Comparison of ENCODE assay signal across 25 mouse cellular contexts in the genomic region with DNA sequence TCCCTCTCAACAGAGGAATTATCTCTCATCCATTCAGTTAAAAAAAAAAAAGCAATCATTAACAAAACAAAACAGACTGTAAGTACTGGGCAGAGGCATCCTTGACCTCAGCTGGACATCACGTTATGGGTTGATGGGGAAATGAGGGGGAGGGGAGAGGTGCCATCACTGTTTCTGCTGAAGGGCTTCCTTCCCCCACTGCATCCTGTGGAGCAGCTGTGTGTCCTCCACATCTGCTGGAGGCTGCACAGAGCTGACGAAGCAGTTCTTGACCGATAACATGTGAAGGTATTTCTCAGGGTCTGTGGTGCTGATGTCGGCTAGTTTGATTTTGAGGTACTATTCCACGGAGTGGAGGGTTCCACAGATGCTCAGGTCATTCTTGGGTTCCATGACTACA. TPM values are rescaled to one million over a fixed set of nuclear protein-coding genes. Genes with fewer than 3 reads are reported as not detected.
A peak's percentile ranks its signal among the peaks of the same experiment; 100 is the strongest.
DNase-seq lines count a peak whose midpoint lies in the region; ATAC-seq and TF ChIP-seq lines count a peak whose summit lies in the region.
"Had no signal": no experiment of that assay in that cellular context is flagged by ENCODE, and none has a peak within 500 bp of the region (broad histone marks: within the 10 kb centered on the region; RNA-seq: fewer than 3 reads in every experiment).

No protein-coding gene starts in this region.

- H3K4me2 ChIP-seq in lung, embryonic 16.5 days (ENCODE audit: low read depth, low read length), result no peak overlapping the region
- H3K4me2 ChIP-seq: heart, embryonic 11.5 days; intestine, embryonic 15.5 days; limb, embryonic 13.5 days; liver, embryonic 15.5 days; neural tube, embryonic 12.5 days had no signal

- no peak overlapping the region for H3K27ac ChIP-seq in lung, embryonic 16.5 days (ENCODE audit: low read length)
- H3K27ac ChIP-seq: hindbrain, embryonic 10.5 days; intestine, embryonic 15.5 days; limb, embryonic 13.5 days; liver, embryonic 15.5 days; neural tube, embryonic 12.5 days; stomach, postnatal 0 days had no signal

- H3K4me3 ChIP-seq in lung, embryonic 16.5 days (ENCODE audit: low read length), result no peak overlapping the region
- 0 out of 2 replicates have a peak overlapping the region, but pooled peaks have one; percentile 1 for H3K4me3 ChIP-seq in E14TG2a.4 (replicated peaks; ENCODE audit: low read length)
- H3K4me3 ChIP-seq: hindbrain, embryonic 10.5 days; intestine, embryonic 15.5 days; limb, embryonic 13.5 days; liver, embryonic 15.5 days; neural tube, embryonic 12.5 days had no signal

- no peaks in the 10 kb centered on the region for H3K36me3 ChIP-seq in lung, embryonic 16.5 days (ENCODE audit: control insufficient read depth, insufficient read depth, low read length)
- no peaks in the 10 kb centered on the region for H3K36me3 ChIP-seq in E14TG2a.4 (ENCODE audit: insufficient read depth, low read length)
- H3K36me3 ChIP-seq: intestine, embryonic 15.5 days; limb, embryonic 13.5 days; liver, embryonic 15.5 days; neural tube, embryonic 12.5 days had no signal

- TF ChIP-seq CTCF in E14TG2a.4 (conservative IDR thresholded peaks at IDR 0.05; ENCODE audit: low read length), result no peak

- H3K9ac ChIP-seq in lung, embryonic 16.5 days (ENCODE audit: low read length), result no peak overlapping the region
- H3K9ac ChIP-seq: intestine, embryonic 15.5 days; limb, embryonic 13.5 days; liver, embryonic 15.5 days; neural tube, embryonic 12.5 days had no signal

- peak; percentile 34 for DNase-seq in adrenal gland, postnatal 14 days
- no peak for DNase-seq in adrenal gland, adult (ENCODE audit: inconsistent age in 2 of 2, low spot score in 1 of 2)
- DNase-seq in kidney, postnatal 10 days, result peak; percentile 52
- DNase-seq in kidney, adult 8-10 months, result no peak
- DNase-seq in lung, postnatal 14 days, result no peak
- DNase-seq: cerebellum, adult 18-20 months; cerebellum, postnatal 14 days; gastrocnemius, postnatal 10 days; layer of hippocampus, adult 9-11 months; midbrain, embryonic 14.5 days; right cerebral cortex, postnatal 14 days; thymus, adult 2 months; thymus, postnatal 4 days had no signal

- peak; percentile 36; the same call in 1 of the 2 replicates for ATAC-seq in lung, embryonic 16.5 days (ENCODE audit: low read depth)
- ATAC-seq: CD4-positive, CD25-positive, alpha-beta regulatory T cell, adult 4 months; forebrain, embryonic 14.5 days; hindbrain, embryonic 16.5 days; intestine, embryonic 15.5 days had no signal

- no peaks in the 10 kb centered on the region for H3K27me3 ChIP-seq in lung, embryonic 16.5 days (ENCODE audit: control insufficient read depth, insufficient read depth, low read depth, low read length)
- no peaks in the 10 kb centered on the region for H3K27me3 ChIP-seq in E14TG2a.4 (ENCODE audit: insufficient read depth, low read length)
- H3K27me3 ChIP-seq: intestine, embryonic 15.5 days; limb, embryonic 13.5 days; liver, embryonic 15.5 days; neural tube, embryonic 12.5 days had no signal

- peaks cover 4% of the 10 kb centered on the region; the same call in 1 of the 2 replicates for H3K4me1 ChIP-seq in lung, embryonic 16.5 days (replicated peaks; ENCODE audit: control insufficient read depth, insufficient read depth, low read length)
- peaks cover 38% of the 10 kb centered on the region for H3K4me1 ChIP-seq in E14TG2a.4 (replicated peaks; ENCODE audit: low read depth, low read length)
- H3K4me1 ChIP-seq: intestine, embryonic 15.5 days; limb, embryonic 13.5 days; neural tube, embryonic 12.5 days had no signal

- no peaks in the 10 kb centered on the region for H3K9me3 ChIP-seq in lung, embryonic 16.5 days (ENCODE audit: control insufficient read depth, low read length)
- H3K9me3 ChIP-seq in E14TG2a.4 (ENCODE audit: low read length), result no peaks in the 10 kb centered on the region
- H3K9me3 ChIP-seq: hindbrain, embryonic 10.5 days; intestine, embryonic 15.5 days; limb, embryonic 13.5 days; liver, embryonic 15.5 days; neural tube, embryonic 12.5 days had no signal

- 54% methylated on average over 5 of the region's 5 CpGs for WGBS in lung, embryonic 16.5 days

RNA-seq across cellular contexts. Expression of gene Strn3, which starts 18.5 kb away (rescaled TPM):
- 83.8 and 88.4 TPM in 2 replicates for total RNA-seq in adrenal gland, postnatal 14 days (2021)
- 36.1 and 37.4 TPM in 2 replicates for polyA plus RNA-seq in lung, embryonic 16.5 days (2015; fragmentation: Nextera tagmentation; extraction: Ambion mirVana)

RNA-seq across cellular contexts. Expression of gene Ap4s1, which starts 19.3 kb away (rescaled TPM):
- 22.6 and 24.3 TPM in 2 replicates for total RNA-seq in adrenal gland, postnatal 14 days (2021)
- polyA plus RNA-seq in lung, embryonic 16.5 days (2015; fragmentation: Nextera tagmentation; extraction: Ambion mirVana), result 26.8 and 29.5 TPM in 2 replicates

Comparison
In these comparisons a context has a peak if more than half of its experiments do, and no peak if none do; other contexts are left out.
1. DNase-seq: peak in adrenal gland, postnatal 14 days (single experiment) and kidney, postnatal 10 days (single experiment); none in adrenal gland, adult (0 of 2), kidney, adult 8-10 months (0 of 2) and lung, postnatal 14 days (single experiment).